Mouse (Mus musculus) left cerebral cortex, postnatal 36 days (tissue): ENCODE data around the gene F2rl3. TPM values are rescaled to one million over a fixed set of nuclear protein-coding genes. Genes with fewer than 3 reads are reported as not detected.

Experiments used
- DNase-seq, 2 experiments: peaks; one replicate each; pipeline ENCODE4 v3.0.0; 2021 to 2022; ENCODE audit warnings: low spot score in 2 of 2, mixed read lengths in 1 of 2
- intact Hi-C: fragments of 180-260 bp; cut with DNase I; formaldehyde crosslinking; loops from one replicate; pipeline ENCODE4 v1.15.1; 2025
- total RNA-seq, 2 experiments: library from RNA; stranded (reverse); gene quantifications; 2 replicates each; pipeline ENCODE4 v1.2.3; 2021

F2rl3 gene
- total RNA-seq, result under 1 TPM; 0.17 to 0.23 TPM

DNA sequence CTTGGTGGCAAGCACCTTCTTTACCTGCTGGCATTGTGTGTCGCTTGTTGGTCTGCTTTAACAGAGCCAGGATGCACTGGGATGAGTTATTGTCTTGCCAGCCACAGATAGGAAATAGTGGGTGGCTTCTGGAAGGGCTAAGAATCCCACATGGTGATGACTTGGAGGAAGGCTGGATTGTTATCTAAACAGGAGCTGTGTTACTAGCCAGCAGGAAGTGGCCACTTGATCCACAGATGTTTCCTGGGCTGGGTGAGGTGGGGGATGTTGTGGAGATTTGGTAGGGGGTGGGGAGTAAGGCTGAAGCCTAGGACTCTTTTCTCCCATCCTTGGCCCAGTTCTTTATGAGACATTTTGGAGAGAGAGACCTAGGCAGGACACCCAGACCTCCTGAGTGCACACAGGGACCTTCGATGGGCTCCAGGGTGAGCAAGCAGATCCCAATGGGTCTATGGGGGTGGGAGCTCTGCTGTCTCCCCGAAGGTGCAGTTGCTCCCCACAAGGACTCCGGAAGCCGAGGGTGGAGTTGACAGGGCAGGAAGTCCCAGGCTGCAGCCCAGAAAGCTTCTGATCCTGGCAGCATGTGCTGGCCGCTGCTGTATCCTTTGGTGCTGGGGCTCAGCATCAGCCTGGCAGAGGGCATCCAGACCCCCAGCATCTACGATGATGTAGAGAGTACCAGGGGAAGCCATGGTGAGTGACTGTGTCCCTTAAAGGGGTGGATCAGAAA is at the start of gene F2rl3:
TSS of gene F2rl3 (plus strand) at position 559 of the 730 bp plus-strand sequence.
- intact Hi-C loops, result no loop called here
- no peak for DNase-seq

DNA sequence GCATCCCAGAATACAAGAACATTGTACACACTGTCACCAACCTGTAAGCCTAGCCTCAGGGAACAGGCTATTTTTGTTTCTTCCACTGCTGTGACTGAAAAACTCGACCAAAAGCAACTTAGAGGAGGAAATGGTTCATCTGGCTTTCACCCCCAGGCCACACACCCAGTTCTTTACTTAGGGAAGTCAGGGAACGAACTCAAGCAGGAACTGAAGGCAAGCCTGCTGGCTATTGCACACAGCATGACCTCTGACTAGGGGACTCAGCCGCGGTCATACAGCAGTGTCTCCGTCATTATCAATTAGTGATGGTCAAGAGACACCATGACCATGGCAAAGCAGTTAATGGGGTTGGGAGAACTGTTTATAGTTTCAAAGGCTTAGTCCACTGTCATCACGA is 49.1 kb upstream of the F2rl3 start:
- intact Hi-C loops, result no loop called here
- no peak for DNase-seq

DNA sequence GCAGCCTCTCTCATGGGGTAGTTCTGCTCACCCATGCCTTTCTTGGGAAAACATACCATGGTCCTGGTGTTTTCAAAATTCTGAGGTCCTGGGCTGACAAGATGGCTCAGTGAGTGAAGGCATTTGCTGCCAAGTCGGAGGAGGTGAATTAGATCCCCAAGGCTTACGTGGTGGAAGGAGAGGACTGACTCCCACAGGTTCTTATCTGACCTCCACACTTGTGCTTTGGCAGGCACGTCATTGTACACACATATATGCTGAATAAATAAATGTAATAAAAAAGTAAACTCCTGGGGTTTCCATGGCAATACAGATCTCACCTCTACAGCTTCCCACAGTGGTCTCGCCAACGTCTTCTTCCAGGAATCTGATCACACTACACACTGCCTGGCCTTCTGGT is 45.1 kb upstream of the F2rl3 start:
- DNase-seq, result no peak

DNA sequence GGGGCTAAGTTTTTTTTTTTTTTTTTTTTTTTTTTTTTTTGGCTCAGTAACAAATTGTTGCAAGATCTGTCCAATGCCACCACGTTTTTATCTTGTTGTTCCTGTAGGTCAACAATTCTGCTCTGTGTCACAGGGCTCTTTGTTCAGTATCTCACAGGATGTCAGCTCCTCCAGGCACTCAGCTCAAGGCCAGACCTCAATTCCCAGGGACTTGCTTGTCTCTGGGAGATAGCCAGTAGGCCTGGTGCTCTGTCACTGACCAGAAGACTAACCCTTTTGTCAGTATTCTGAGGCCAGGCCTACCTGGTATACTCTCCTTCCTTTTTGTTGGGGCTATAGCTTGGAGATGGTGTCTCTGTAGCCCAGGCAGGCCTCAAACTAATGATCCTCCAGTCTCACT is 41.1 kb upstream of the F2rl3 start:
- no peak for DNase-seq
- intact Hi-C loops, result no loop called here

More for the DNA sequence above, 45.1 kb upstream of the F2rl3 start:
- intact Hi-C loops, result no loop called here

DNA sequence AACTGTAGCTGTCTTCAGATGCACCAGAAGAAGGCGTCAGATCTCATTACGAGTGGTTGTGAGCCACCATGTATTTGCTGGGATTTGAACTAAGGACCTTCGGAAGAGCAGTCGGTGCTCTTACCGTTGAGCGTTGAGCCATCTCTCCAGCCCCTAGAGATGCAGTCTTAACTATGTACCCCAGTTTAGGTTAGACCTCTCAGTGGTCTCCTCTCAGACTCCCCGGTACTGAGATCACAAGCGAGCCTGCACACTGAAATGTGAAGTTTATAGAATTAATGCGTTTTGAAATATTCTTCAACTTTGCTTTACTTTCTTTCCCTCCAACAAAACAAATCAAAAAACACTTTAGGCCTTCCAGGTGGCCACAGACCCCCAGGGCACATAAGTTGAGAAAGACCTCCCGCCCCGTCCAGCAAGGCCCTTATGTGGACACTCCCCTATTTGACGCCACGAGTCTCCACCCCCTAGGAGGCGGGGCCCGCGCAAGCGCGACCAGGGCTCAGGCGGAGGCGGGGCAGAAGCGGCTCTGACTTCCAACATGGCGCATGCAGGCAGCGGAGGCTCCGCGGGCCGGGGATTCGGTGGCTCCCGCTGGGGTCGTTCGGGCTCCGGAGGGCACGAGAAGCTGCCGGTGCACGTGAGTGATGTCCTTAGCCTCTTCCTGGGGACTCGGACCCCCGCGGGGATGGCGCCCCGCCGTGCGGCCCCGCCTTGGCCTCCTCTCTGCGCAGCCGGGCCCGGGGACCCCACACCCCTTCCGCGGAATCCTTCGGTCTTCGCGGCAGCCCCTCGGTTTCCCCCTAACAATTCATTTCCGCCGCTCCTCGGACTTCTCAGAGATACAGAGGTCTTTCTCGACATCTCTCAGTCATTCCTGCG is 38.7 kb upstream of the F2rl3 start, which contains the start of gene Sin3b:
TSS of gene Sin3b (plus strand) at position 517 of the 882 bp plus-strand sequence.
- peak; percentile 90 to 91 for DNase-seq
- intact Hi-C loops, result no loop called here

DNA sequence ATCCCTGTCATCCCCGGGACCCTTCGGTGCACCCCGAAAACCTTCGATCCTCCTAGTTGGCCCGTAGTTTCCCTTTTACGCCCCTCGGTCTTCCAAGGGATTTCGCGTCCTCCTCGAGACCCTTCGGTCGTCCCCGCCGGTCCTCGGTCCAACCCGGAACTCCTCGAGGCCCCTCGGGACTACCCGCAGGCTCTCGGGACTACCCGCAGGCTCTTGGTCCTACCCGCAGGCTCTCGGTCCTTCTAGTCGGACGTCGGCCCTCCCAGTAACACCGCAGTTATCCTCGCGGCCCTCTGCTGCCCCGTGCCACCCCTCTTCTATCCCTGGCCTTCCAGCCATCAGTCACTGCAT is 38.1 kb upstream of the F2rl3 start:
- intact Hi-C loops, result no loop called here
- no peak for DNase-seq

DNA sequence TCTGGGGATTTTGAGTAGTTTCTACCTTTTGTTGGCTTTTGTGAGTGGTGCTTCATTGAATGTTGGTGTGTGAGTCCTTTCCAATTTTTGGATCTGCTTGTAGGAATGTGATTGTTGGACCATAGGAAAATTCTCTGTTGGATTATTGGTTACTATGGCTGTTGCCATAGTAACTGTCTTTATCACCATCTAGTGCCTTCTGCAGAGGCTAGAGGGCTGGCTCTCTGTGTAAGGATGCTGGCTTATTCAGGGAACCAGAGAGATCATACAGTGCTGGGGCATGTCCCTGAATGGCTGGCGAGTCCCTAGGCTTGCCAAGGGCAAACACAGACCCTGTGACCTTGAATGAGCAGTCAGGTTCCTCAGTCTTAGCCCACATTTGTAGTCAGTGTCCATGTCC is 33.0 kb upstream of the F2rl3 start:
- no peak for DNase-seq
- intact Hi-C loops, result no loop called here

DNA sequence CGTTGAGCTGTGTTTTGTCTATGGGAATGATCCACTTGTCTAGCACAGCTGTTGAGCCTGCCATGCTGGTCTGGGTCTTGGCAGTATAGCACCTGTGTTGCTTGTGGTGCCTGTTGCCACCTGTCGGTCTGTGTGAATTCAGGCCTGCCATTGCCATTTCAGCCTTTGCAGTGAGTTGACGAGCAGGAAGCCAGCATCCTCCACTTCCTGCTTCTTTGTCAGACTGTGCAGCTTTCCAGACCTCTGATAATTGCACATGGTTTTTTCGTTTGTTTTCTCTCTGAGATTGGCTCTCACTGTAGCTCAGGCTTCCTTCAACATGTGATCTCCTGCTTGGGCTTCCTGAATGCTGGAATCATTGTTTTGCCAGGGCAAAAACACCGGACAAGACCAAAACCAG is 26.7 kb upstream of the F2rl3 start:
- no peak for DNase-seq
- intact Hi-C loops, result no loop called here

DNA sequence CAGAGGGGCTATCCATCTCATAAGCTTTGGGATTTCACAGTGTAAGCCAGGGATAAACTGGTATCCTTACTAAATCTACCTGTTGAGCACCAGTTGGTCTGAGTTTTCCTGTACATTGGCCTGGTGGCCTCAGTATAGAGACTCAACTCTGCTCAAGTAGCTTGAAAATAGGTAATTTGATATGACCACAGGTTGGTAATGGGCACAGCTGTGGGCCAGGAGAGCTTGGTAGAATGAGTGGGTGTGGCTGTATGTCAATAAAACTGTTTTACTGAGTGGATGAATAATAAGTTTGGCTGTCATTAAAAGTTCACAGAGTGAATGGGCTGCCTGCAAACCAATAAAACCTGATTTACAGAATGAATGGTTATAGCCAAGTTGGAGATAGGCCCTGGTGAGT is 24.8 kb upstream of the F2rl3 start:
- intact Hi-C loops, result no loop called here
- no peak for DNase-seq

DNA sequence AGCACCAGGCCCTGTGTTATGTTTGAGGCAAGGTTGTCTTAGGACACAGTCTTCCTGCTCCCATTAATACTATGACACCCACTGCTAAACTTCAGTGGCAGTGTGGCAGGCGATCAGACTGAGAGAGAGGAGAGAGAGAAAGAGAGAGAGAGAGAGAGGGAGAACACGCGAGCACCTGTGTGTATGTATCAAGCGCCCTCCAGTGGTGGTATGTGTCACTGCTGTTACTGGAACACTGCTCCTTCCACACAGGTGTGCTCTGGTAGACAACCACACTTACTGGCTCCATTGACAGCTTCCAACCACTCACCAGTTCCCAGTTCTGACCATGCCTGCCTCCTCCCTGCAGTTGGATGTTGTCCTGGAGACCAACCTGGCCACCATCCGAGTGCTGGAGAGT is 15.6 kb upstream of the F2rl3 start:
- intact Hi-C loops, result loop anchor here (2.0 kb wide), 1 partner anchor 65 kb away; no protein-coding TSS in a partner anchor

DNA sequence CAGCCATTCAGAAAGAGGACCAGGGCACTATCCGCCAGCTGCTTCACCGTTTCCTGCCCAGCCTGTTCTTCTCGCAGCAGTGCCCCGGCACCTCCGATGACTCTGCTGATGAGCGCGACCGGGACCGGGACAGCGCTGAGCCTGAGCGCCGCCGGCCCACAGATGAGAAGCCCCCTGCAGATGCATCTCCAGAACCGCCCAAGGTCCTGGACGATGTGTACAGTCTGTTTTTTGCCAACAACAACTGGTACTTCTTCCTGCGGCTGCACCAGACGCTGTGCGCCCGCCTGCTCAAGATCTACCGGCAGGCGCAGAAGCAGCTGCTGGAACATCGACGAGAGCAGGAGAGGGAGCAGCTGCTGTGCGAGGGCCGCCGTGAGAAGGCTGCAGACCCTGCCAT is 11.8 kb upstream of the F2rl3 start:
- intact Hi-C loops, result no loop called here
- peak in 1 of 2 experiments; percentile 3 for DNase-seq

More for the DNA sequence above, 15.6 kb upstream of the F2rl3 start:
- DNase-seq, result peak; percentile 45 to 50

DNA sequence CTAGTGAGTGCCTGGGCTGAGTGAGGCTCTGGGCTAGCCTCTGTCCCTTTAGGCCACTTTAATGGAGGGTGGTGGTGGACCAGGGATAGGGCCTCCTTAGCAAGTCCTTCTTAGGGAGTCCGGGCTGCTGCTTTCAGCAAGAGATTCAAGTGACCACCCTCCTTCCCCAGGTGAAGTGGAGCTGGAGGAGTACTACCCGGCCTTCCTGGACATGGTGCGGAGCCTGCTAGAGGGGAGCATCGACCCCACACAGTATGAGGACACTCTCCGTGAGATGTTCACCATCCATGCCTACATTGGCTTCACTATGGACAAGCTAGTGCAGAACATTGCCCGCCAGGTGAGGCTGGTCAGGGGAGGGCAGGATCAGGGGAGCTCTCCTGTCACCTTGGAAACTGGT is 11.4 kb upstream of the F2rl3 start:
- intact Hi-C loops, result no loop called here
- peak in 1 of 2 experiments; percentile 4 for DNase-seq

DNA sequence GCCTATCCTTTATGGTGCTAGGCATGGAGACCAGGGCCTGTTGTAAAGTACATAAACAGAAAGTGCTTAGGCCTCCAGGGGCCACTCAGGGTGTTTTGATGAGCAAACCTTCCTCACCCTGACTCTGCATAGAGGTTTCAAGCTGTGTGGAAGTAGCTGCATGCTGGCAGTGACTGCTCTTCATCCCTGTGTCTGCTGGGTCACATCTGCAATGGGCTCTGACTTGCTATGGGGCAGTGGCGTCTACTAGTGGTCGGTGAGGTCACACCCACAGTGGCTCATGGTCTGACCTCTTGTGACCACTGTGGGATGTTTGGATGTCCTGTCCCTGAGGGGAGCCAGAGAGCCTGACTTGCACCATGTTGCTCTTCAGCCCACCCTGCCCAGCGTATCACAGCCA is 10.6 kb upstream of the F2rl3 start:
- intact Hi-C loops, result no loop called here
- no peak for DNase-seq

DNA sequence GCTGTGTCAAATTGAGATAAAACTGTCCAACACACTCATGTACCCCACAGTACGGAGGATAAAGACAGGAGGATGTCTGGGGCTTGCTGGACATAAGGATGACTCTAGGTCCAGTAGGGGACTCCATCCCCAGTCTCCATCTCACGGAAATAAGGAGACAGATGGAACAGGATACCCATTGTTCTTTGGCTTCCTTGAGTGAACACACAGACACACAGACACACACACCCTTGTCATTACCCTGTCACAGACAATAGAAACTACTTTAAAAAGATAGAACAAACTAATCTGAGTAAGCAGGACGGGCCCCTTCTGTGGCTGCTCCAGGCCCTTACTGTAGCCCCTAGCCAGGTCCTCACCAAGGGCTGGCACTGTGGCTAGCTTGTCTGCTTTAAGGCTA is 9.4 kb upstream of the F2rl3 start:
- intact Hi-C loops, result no loop called here
- no peak for DNase-seq

DNA sequence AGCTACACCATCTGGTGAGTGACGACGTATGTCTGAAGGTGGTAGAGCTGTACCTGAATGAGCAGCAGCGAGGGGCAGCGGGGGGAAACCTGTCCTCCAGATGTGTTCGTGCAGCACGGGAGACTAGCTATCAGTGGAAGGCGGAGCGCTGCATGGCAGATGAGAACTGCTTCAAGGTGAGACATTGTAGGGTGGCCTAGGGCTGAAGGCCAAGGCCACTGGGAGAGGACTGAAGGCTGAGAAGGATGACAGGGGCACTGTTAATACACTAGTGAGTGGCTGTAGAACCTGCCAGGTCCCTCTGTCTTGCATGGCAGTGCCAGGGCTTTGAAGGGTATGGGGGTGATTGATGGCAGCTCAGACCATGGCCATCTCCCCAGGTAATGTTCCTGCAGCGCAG is 8.5 kb upstream of the F2rl3 start:
- intact Hi-C loops, result no loop called here
- DNase-seq, result peak; percentile 1 to 2

DNA sequence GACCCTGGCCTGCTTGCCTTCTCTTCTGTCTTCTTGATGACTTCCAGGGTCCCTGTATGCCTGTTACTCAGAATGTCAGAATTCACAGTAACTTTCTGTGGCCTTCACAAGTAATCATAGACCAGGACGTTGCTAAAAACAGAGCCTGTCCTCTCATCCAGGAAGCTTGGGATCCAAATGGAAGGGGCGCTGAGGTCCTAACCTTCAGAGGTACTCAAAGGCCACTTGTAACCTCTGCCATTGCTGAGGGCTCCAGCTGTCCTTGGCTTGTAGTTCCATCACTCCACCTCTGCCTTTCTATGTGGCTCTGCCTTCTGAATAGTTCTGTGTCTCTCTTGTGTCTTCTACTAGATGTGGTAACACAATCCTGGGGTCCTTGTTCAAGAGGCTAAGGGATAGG is 7.9 kb upstream of the F2rl3 start:
- DNase-seq, result peak; percentile 1

DNA sequence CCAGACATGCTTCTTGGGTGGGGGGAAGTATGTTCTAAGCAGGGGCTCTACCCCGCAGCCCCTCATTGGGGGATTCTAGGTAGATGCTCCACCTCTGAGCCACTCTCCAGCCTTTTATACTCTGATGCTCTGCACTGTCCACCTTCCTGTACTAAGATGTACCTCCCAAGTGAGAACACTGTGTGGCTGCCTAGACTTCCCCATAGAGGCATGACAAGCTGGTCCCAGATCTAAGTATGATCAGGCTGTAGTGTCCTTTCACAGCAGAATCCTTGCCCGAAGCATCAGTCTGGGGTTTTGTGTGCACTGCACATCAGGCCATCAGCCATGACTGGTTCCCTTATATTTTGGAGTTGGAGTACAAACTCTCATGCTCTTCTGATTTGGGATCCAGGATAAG is 5.6 kb upstream of the F2rl3 start:
- intact Hi-C loops, result no loop called here
- DNase-seq, result peak; percentile 2

More for the DNA sequence above, 7.9 kb upstream of the F2rl3 start:
- intact Hi-C loops, result no loop called here

DNA sequence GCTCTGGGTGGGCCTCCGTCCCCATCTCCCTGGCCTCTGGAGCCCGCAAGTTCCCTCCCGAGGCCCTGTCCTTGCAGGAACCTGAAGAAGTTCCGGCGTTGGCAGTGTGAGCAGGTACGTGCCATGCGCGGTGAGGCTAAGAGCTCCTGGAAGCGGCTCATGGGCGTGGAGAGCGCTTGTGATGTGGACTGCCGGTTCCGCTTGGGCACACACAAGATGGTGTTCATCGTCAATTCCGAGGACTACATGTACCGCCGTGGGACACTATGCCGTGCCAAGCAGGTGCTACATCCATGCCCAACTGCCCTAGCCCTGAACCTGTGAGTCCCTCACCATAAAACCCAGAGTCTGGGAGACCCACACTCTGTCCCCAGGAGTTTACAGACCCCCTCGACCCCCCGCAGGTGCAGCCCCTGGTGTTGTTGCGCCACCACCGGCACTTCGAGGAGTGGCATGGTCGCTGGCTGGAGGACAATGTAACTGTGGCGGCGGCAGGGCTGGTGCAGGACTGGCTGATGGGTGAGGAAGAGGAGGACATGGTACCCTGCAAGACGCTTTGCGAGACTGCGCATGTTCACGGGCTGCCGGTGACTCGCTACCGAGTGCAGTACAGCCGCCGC is 4.8 kb upstream of the F2rl3 start:
- intact Hi-C loops, result no loop called here
- DNase-seq, result peak in 1 of 2 experiments; percentile 3

DNA sequence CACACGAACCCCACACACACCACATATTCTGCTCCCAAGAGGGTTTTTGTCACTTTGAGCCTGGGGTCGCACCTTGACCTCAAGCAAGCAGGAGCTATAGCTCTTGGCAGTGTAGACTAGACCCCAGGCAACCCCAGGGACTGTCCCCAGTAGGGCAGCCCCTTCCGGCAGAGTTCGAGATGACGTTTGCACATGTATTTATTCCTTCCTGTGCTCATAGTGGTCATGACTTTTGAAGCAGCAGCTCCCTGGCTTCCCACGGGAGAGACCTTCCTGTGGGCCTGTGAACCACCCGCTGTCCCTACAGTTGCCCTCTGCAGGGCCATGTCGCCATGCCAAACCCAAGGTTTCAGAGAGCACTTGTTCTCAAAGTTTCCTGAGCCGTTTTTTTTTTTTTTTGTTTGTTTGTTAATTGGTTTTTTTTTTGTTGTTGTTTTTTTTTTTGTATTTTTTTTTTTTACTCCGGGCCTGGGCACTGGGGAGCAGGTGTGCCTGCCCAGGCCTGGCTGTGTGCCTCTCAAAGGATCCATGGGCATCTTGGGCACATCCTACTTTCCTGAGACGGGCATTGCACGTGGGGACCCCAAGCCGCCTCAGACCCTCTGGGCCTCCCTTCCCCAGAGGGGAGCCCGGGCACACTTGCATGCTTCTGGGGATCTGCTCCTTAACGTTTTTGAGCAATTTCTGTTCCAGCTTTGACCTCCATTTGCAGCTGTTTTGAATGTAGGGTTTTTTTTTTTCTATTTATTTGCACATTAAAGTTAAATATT is 4.1 kb upstream of the F2rl3 start:
- peak in 1 of 2 experiments; percentile 2 for DNase-seq
- intact Hi-C loops, result no loop called here

DNA sequence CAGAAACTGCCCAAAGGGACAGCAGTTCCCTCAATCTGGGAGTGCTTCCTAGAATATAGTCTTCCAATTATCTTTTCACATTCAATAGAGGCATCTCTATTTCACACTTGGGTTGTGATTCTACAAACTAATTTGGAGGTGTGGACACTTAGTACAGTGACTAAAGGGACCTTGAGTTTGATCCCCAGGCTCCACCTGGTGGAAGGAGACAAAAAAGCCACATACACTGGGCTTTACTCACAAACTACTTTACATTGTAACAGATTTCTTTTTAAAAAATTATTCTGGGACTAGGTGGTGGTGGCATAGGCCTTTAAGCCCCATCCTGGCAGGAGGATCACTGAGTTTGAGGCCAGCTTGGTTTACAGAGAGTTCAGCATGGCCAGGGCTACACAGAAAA is 3.4 kb upstream of the F2rl3 start:
- intact Hi-C loops, result no loop called here
- no peak for DNase-seq
